Mouse (Mus musculus): Measurements from ENCODE around the gene Smurf2. TPM values are rescaled to one million over a fixed set of nuclear protein-coding genes. Genes with fewer than 3 reads are reported as not detected.
"Not testable (repeated sequence)": the region's sequence is repeated elsewhere in the genome, so short reads cannot be mapped to it uniquely, and the experiment has no call there.

The Smurf2 gene
- polyA plus RNA-seq, 1 experiment, result 13.0 TPM

DNA sequence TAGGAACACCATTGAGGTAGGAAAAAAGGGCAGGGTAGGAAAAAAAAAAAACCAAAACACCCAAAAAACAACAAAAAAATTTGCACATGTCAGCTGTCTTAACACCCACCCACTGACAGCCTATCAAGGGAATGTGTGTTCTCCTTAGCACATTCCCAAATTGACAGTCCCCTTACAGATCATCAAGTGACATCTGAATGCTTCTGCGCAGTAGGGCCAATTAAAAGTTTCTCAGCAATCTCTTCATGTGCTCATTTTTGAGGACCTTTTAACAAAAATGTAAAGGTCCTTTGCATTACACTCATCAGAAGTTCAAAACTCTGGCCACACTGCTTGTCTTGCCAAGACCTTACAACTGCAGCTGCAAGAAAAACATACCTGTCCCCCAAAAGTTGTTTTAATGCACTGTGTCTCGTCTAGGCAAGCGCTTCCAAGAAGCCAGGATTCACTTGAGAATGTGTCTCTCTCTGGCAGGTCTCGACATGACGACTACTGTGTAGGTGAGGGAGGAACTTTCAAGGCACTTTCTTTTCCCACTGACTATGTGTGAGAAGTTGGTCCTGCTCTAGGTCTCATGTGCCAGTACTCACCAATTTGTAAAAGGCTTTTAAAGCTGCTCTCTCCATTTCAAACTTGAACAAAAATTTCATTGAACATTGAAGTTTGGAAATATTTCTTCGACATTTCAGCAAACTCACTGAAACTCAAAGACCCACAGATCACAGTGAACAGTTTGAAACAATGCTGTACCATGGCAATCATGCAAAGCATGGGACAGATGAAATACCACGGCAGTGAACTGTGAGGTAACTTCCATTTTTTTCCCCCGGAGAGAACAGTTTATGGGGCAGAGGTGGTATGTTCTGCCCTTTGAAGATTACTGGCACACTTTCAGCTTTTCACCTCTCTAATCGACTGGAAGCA, 137.4 kb downstream of the Smurf2 start:
- Histone ChIP-seq H3K36me3 (ENCODE audit: control insufficient read depth, insufficient read depth) (peaks cover 80% of the 10 kb centered on the region), H3K79me2 (ENCODE audit: control insufficient read depth, insufficient read depth) (peaks cover 78% of the 10 kb centered on the region), H3K4me3 (ENCODE audit: insufficient read depth, poor library complexity, severe bottlenecking) (no peak overlapping the region), H3K79me3 (ENCODE audit: low read depth) (peaks cover 60% of the 10 kb centered on the region), H3K27me3 (ENCODE audit: control insufficient read depth, insufficient read depth, insufficient read length) (no peaks in the 10 kb centered on the region), H3ac (ENCODE audit: control insufficient read depth, insufficient read length, low read depth) (no peak overlapping the region)
- TF ChIP-seq MYOG (IDR thresholded peaks at IDR 0.05; ENCODE audit: control insufficient read depth, extremely low read depth, insufficient read length), result no peak
- no peak for TF ChIP-seq CTCF (IDR thresholded peaks at IDR 0.05; ENCODE audit: control insufficient read depth, insufficient read depth, insufficient read length)
- no peak for TF ChIP-seq FOSL1 (IDR thresholded peaks at IDR 0.05; ENCODE audit: insufficient read depth, low read length, poor library complexity, severe bottlenecking)
- no peak for TF ChIP-seq MYOD1 (IDR thresholded peaks at IDR 0.05; ENCODE audit: control insufficient read depth, insufficient read length, low read depth)
- no peak for TF ChIP-seq USF1 (IDR thresholded peaks at IDR 0.05; ENCODE audit: low read depth)
- no peak for TF ChIP-seq CEBPB (IDR thresholded peaks at IDR 0.05; ENCODE audit: low read depth)

DNA sequence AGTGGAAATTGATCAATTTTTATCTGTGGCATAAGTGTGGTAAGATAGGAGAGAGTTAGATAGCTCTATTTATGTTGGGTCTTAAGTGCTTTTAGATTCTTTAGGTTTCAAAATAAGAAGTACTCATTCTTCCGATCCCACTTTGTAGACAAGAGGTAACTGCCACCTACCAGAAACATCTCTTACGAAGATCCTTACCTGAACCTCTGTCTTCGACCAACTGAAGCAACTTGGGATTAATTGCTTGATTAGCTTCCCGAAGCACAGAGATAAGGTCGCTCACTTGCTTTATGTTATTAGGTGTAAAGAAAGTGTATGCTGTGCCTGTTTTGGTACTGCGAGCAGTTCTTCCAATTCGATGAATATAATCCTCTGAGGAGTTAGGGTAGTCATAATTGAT, 138.2 kb downstream of the Smurf2 start:
- not testable (repeated sequence) for H3ac ChIP-seq (ENCODE audit: control insufficient read depth, insufficient read length, low read depth); H3K4me3 ChIP-seq (ENCODE audit: insufficient read depth, poor library complexity, severe bottlenecking); H3K27me3 ChIP-seq (ENCODE audit: control insufficient read depth, insufficient read depth, insufficient read length)
- Histone ChIP-seq H3K79me3 (ENCODE audit: low read depth) (peaks cover 59% of the 10 kb centered on the region), H3K79me2 (ENCODE audit: control insufficient read depth, insufficient read depth) (peaks cover 78% of the 10 kb centered on the region), H3K36me3 (ENCODE audit: control insufficient read depth, insufficient read depth) (peaks cover 80% of the 10 kb centered on the region)

DNA sequence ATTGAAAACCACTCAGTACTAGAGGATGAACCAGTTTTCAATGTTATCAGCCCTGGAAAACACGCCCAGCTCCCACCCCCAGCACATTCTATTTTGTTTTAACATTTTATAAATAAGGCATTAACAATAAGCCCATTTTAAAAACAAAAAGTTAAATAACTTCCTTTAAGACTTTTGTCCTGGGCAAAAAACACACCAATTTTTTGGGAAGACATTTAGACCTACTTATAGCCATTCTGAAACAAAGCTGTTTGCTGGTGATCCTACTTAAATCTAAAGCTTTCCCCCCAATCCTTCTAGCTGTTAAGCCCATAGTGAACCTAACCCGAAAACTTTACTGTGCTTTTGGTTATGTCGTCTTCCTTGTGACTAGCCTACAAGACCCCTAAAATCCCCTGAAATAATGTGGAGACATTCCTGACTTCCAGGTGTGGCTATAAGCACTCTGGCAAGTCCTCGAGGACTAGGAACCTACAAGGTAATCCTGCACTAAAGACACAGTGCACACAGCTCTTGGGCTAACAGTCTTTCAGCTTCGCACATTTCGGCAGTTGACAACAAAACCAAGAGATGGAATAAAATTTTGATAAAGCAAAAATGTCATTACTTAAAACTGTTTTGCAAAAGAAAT, 139.8 kb downstream of the Smurf2 start:
- Histone ChIP-seq H3K4me3 (ENCODE audit: insufficient read depth, poor library complexity, severe bottlenecking) (no peak overlapping the region), H3K79me3 (ENCODE audit: low read depth) (peaks cover 43% of the 10 kb centered on the region), H3ac (ENCODE audit: control insufficient read depth, insufficient read length, low read depth) (no peak overlapping the region), H3K36me3 (ENCODE audit: control insufficient read depth, insufficient read depth) (peaks cover 78% of the 10 kb centered on the region), H3K27me3 (ENCODE audit: control insufficient read depth, insufficient read depth, insufficient read length) (no peaks in the 10 kb centered on the region), H3K79me2 (ENCODE audit: control insufficient read depth, insufficient read depth) (peaks cover 74% of the 10 kb centered on the region)
- no peak for TF ChIP-seq MAX (IDR thresholded peaks at IDR 0.05)
- TF ChIP-seq CTCF (IDR thresholded peaks at IDR 0.05; ENCODE audit: control insufficient read depth, insufficient read depth, insufficient read length), result no peak
- TF ChIP-seq CEBPB (IDR thresholded peaks at IDR 0.05; ENCODE audit: low read depth), result no peak
- no peak for TF ChIP-seq FOSL1 (IDR thresholded peaks at IDR 0.05; ENCODE audit: insufficient read depth, low read length, poor library complexity, severe bottlenecking)
- no peak for TF ChIP-seq MYOG (IDR thresholded peaks at IDR 0.05; ENCODE audit: control insufficient read depth, extremely low read depth, insufficient read length)
- no peak for TF ChIP-seq MYOD1 (IDR thresholded peaks at IDR 0.05; ENCODE audit: control insufficient read depth, insufficient read length, low read depth)
- TF ChIP-seq USF1 (IDR thresholded peaks at IDR 0.05; ENCODE audit: low read depth), result no peak

DNA sequence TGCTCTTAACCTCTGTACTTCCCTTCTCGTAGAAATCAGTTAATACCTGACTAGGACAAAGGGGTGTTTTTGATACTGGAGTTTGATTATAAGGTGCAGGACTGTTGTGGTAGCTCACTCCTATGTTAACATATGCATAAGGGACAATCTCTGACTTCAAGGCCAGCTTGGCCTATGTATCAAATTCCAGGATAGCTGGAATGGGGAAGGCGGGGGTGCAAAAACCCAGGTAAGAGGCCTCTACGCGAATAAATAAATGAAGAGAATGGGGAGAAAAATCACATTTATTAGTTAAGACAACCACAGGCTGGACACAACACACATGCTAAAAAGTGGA, 140.5 kb downstream of the Smurf2 start:
- Histone ChIP-seq H3ac (ENCODE audit: control insufficient read depth, insufficient read length, low read depth) (no peak overlapping the region), H3K79me2 (ENCODE audit: control insufficient read depth, insufficient read depth) (peaks cover 67% of the 10 kb centered on the region), H3K79me3 (ENCODE audit: low read depth) (peaks cover 37% of the 10 kb centered on the region), H3K4me3 (ENCODE audit: insufficient read depth, poor library complexity, severe bottlenecking) (no peak overlapping the region), H3K36me3 (ENCODE audit: control insufficient read depth, insufficient read depth) (peaks cover 78% of the 10 kb centered on the region), H3K27me3 (ENCODE audit: control insufficient read depth, insufficient read depth, insufficient read length) (no peaks in the 10 kb centered on the region)
- TF ChIP-seq CEBPB (IDR thresholded peaks at IDR 0.05; ENCODE audit: low read depth), result no peak
- no peak for TF ChIP-seq CTCF (IDR thresholded peaks at IDR 0.05; ENCODE audit: control insufficient read depth, insufficient read depth, insufficient read length)
- TF ChIP-seq MYOG (IDR thresholded peaks at IDR 0.05; ENCODE audit: control insufficient read depth, extremely low read depth, insufficient read length), result no peak
- TF ChIP-seq FOSL1 (IDR thresholded peaks at IDR 0.05; ENCODE audit: insufficient read depth, low read length, poor library complexity, severe bottlenecking), result no peak
- no peak for TF ChIP-seq USF1 (IDR thresholded peaks at IDR 0.05; ENCODE audit: low read depth)

DNA sequence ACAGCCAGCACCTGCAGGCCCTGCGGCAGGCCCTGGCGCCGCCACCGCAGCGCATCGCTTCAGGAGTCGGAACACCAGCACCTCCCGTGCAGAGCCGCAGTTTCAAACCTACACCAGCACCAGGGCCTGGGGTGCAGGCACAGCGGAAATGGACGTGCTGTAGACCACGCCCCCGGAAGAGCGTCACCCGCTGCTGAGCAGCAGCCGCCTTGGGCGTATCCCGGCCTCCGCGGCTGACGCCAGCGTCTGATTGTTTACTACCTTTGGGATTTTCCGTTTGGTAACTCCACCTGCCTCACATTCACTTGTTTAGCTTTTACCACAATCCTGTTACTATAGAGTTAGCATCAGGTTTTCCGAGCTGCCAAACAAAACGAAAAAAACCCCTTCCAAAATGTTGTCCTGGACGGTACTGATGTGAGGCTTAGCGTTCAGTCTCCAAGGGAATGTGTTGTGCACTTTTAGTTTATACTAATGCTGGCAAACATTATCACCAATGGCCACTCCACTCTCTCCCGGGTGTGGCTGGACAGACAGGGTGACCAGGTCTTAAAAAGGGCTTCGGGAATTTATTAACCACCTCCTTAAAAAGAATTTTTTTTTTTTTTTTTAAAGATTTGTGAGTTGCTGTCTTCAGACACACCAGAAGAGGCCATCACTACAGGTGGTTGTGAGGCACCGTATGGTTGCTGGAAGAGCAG, 141.0 kb downstream of the Smurf2 start, which contains the start of gene Polg2:
Gene Polg2, minus strand, starts transcription at position 150 of the 701 bp plus-strand sequence.
- Histone ChIP-seq H3ac (ENCODE audit: control insufficient read depth, insufficient read length, low read depth) (peak within 1 kb of the TSS; percentile 87), H3K27me3 (ENCODE audit: control insufficient read depth, insufficient read depth, insufficient read length) (no peaks in the 10 kb centered on the region), H3K36me3 (ENCODE audit: control insufficient read depth, insufficient read depth) (peaks cover 78% of the 10 kb centered on the region), H3K79me2 (ENCODE audit: control insufficient read depth, insufficient read depth) (peaks cover 62% of the 10 kb centered on the region), H3K79me3 (ENCODE audit: low read depth) (peaks cover 31% of the 10 kb centered on the region), H3K4me3 (ENCODE audit: insufficient read depth, poor library complexity, severe bottlenecking) (peak within 1 kb of the TSS; percentile 74)
- TF ChIP-seq MYOG (IDR thresholded peaks at IDR 0.05; ENCODE audit: control insufficient read depth, extremely low read depth, insufficient read length), result no peak
- TF ChIP-seq MYOD1 (IDR thresholded peaks at IDR 0.05; ENCODE audit: control insufficient read depth, insufficient read length, low read depth), result no peak
- TF ChIP-seq CEBPB (IDR thresholded peaks at IDR 0.05; ENCODE audit: low read depth), result no peak
- no peak for TF ChIP-seq FOSL1 (IDR thresholded peaks at IDR 0.05; ENCODE audit: insufficient read depth, low read length, poor library complexity, severe bottlenecking)
- no peak for TF ChIP-seq CTCF (IDR thresholded peaks at IDR 0.05; ENCODE audit: control insufficient read depth, insufficient read depth, insufficient read length)
- no peak for TF ChIP-seq MAX (IDR thresholded peaks at IDR 0.05)
- TF ChIP-seq USF1 (IDR thresholded peaks at IDR 0.05; ENCODE audit: low read depth), result no peak
